Mouse (Mus musculus): ENCODE results near the gene Unc93a2. TPM values are rescaled to one million over a fixed set of nuclear protein-coding genes. Genes with fewer than 3 reads are reported as not detected.
"Not testable (repeated sequence)": the region's sequence is repeated elsewhere in the genome, so short reads cannot be mapped to it uniquely, and the experiment has no call there.

Unc93a2 gene
- polyA plus RNA-seq, 1 experiment from 2014 or later = not detected

GRCm38 (mm10) chr17:7319789-7320188 is 65.5 kb downstream of the Unc93a2 start:
- H3K27me3 ChIP-seq (ENCODE audit: control insufficient read depth, insufficient read depth, low read length); ATAC-seq (replicated peaks; ENCODE audit: low FRiP score); H3K27ac ChIP-seq (ENCODE audit: low read depth, low read length); H3K4me2 ChIP-seq (ENCODE audit: low read depth, low read length, severe bottlenecking); H3K4me1 ChIP-seq (replicated peaks; ENCODE audit: control insufficient read depth, insufficient read depth, low read length); H3K36me3 ChIP-seq (ENCODE audit: control insufficient read depth, insufficient read depth, low read length); H3K9me3 ChIP-seq (ENCODE audit: control insufficient read depth, low read length); DNase-seq (ENCODE audit: low spot score); H3K9ac ChIP-seq (ENCODE audit: low read length); H3K4me3 ChIP-seq (ENCODE audit: low read depth, low read length): not testable (repeated sequence)
- 88% methylated on average over 6 of the region's 6 CpGs for WGBS

GRCm38 (mm10) chr17:7315693-7316382 is 69.4 kb downstream of the Unc93a2 start:
- not testable (repeated sequence) for H3K27me3 ChIP-seq (ENCODE audit: control insufficient read depth, insufficient read depth, low read length); H3K9ac ChIP-seq (ENCODE audit: low read length); H3K9me3 ChIP-seq (ENCODE audit: control insufficient read depth, low read length); H3K4me1 ChIP-seq (replicated peaks; ENCODE audit: control insufficient read depth, insufficient read depth, low read length); ATAC-seq (replicated peaks; ENCODE audit: low FRiP score); H3K4me2 ChIP-seq (ENCODE audit: low read depth, low read length, severe bottlenecking); H3K27ac ChIP-seq (ENCODE audit: low read depth, low read length); H3K4me3 ChIP-seq (ENCODE audit: low read depth, low read length); H3K36me3 ChIP-seq (ENCODE audit: control insufficient read depth, insufficient read depth, low read length); DNase-seq (ENCODE audit: low spot score)
- 93% methylated on average over 6 of the region's 8 CpGs for WGBS

Other genes with a start within 250 kb of the Unc93a2 start
- gene Rps6ka2, start 215.3 kb downstream of the Unc93a2 start, polyA plus RNA-seq (2014; fragmentation: Nextera tagmentation; extraction: Ambion mirVana) = 25.5 and 27.0 TPM in 2 replicates
- gene Tcp10a, start 60.8 kb downstream of the Unc93a2 start, polyA plus RNA-seq (2014; fragmentation: Nextera tagmentation; extraction: Ambion mirVana) = 0.17 TPM in 1 of 2 replicates, not detected in the other
- not detected in 2 replicates for gene Ttll2, start 32.8 kb downstream of the Unc93a2 start, polyA plus RNA-seq (2014; fragmentation: Nextera tagmentation; extraction: Ambion mirVana)
- gene Gm49630, start 13.5 kb downstream of the Unc93a2 start, polyA plus RNA-seq (2014; fragmentation: Nextera tagmentation; extraction: Ambion mirVana) = not detected in 2 replicates

Data from forebrain, embryonic 11.5 days (tissue).